Mouse (Mus musculus) right cerebral cortex, postnatal 10 days (tissue): ENCODE results near the gene Enox1.

Experiments used
- DNase-seq, 2 experiments: peaks; one replicate each; pipeline ENCODE4 v3.0.0; 2021; ENCODE audit warnings: low spot score in 2 of 2

Gene Enox1

DNA sequence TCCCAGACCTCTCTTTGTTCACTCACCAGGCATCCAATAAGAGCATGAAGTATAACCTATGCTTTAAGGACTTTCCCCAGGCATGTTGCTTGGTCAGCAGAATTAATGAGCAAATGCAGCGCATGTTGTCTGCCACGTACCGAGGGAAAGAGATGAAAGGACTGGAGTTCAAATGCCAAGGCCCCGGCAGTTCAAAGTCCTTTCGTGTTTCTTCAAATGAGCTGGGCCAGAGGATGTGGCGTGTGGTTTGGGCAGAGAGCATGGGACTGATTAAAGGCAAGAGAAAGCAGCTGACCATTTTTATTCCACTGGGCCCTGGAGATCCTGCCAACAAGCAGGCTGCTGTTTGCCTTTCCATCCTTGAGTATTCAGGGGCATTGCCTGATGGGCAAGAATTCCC is 460.7 kb downstream of the Enox1 start:
- DNase-seq: no peak

DNA sequence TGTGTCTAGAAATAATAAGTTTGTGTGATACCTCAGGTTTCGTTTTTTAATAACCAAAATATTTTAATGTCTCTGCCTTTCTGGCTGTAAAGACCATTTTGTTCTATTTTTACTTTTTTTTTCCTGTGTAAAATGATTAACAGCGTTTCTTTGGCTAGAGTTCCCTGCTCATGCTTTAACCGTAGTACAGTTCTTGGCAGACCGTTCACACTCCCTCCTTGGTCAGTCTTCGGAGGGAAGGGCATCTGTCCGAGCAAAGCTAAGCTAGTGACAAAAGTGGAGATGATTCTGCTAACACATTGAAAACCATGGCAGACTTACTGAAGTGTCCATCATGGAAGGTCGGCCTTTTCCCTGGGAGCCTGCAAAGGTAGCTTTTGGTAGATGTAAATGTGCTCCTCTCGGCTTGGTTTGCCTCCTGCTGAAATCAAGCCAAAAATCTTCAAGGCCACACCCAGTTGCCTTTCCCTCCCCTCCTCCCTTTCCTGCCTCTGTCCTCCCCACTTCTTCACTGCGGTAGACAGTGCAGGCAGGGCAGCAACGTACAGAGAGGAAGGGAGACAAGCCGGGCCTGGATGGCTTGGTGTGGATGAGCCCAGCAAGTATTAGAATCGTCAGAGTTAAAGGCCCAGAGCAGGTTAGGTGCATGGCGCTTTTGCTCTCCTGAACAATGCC is 461.7 kb downstream of the Enox1 start:
- no peak for DNase-seq

DNA sequence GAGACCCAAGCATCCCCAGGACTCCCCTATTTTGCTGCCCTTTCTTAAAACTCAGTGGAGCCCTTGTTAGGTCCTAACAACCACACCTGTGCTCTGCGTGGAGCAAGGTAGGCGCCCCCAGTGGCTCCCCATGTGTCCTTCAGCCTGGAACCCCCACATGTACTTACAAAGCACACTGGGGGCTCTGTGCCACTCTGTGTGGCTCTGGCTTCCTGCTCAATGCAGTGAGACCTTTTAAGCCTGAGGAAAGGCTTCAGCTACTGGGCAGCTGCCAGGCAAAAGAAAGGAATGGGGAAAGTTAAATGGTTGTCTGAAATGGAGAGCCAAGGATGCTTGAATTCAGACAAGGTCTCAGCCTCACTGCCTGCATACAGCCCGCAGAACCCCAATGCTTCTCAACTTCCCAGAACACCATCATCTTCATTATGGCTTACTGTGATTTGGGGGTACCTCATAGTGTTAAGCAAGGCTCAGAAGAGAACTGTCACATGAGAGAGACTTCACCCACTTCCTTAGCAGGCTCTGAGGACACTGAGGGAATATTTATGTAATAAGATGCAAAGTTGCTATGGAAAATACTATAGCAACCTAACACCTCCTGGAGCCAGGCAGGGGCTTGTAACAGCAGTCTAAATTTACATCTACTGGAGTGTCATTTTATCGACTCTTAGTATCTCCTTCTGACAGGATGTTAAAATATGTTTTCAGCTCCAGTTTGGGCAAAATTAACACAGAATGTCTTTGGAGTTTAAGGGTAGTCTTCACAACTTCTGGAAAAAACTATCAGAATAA is 465.1 kb downstream of the Enox1 start:
- peak; percentile 64 to 71 for DNase-seq

DNA sequence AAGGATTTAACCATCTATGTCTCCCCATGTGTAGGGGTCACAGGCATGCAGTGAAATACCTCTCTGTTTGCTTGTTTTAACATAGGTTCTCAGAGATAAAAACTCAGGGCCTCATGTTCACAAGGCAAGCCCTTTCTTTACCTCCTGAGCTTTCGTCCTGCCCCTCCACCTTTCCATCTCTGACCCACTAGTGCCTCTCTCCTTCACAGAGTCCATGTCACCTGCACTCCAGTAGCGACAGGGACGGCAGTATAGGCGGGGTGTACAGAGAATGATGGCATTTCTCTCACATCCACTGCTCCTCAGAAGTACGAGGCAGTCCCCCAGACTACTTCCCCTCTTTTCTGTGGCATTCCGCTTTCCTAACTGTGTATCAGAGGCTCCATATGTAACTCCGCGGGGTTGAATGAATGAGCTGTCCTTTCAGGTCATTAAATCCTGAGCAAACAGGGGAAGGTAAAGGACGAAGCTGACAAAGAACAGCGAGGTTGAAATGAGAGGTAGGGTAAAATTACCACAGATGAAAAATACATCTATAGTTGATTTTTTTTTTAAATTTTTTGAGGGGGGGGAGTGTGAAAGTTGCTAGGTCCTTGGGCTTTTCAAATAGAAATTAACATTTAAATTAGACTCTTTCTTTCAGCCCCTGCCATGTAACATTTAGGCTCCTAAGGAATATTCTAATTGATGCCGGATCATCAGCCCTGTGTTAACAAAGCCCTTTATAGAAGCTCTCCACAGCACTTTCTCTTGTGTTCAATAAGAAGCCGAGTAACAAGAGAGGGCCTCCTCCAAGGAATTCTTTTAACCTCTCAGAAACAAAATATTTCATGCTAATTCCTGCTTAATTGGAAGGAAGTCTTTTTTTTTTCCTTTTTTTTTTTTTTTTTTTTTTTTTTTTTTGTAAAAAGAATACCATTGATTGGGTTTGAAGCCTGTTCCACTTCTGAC is 470.3 kb downstream of the Enox1 start:
- DNase-seq: no peak

DNA sequence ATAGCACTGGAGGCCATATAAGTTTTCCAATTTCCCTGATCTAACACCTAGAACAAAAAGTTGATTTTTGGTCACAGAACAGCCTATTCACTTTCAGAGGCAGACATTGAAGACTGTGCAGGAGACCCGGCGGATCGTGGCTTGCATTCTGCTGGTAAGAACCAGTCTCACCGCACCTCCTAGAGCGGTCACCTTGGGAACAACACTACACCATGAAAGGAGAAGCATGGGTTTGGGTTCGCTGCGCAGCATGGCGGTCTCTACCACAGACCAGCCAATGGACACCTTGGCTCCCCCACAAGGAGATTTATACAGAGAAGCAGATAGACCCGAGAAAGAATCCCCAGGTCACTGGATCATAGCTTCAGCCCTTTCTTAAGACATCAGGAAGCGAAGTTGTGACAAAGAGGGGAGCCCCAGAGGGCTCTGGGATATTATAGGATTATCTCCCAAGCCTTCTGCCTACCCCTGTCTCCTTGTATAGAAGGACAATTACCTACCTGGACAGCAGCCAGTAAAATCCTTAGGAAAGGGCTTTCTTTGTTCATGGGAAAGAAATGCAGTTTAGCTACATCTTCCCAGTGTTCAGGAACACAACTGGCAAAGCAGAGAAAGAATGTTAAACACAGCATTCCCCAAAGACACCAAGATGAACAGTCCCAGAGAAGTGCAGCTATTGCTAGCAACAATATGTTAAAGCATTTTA is 476.1 kb downstream of the Enox1 start:
- peak in 1 of 2 experiments; percentile 22 for DNase-seq

DNA sequence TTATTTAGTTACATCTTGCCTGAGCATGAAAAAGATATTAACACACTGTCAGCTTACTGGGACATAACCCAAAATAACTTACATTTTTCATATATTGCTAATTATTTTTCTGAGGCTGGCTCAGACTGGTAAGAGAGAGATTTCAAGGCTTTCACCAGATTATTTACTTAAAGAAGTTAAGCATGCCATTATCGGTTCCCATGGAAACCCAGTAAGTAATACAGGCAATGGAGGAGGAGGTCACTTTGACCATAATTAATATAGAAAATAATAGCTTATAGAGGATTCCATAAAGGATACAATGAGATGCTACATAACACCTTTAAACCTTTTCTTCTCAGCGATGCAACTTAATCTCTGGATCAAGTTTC is 476.6 kb downstream of the Enox1 start:
- DNase-seq: no peak

DNA sequence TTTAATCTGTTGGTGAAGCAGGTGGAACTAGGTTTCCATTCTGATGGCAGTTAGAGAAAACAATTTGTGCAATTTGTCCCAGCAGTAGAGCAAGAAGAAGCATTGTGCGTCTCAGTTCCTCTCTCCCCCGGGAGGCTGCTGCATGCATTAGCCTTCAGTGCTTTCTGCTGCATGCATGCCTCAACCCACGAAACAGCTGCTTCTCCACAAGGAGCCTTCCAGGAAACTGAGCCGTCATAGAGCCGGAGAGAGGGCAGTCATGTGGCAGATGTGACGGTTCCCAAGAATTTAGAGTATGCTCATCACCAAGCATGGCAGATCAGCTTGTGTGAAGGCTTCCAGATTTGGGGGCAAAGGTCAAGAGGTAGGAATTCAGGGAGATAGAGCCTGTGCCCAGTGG is 480.4 kb downstream of the Enox1 start:
- DNase-seq: peak in 1 of 2 experiments; percentile 56

DNA sequence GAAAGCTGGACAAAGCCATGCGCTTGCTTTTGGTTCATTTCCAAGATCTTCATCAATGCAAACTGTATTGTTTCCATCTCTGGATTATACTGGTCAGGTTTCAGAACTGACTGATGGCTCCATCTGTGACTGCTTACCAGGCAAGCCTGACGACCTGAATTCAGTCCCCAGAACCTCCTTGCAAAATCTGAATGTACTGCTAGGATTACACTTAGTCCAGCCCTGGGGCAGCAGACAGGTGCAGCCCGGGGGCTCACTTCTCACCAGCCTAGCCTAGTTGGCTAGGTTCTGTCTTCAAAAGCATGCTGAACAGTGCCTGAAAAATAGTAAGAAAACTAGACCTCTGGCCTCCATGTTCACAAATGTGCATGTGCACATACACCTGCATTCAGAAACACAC is 481.6 kb downstream of the Enox1 start:
- DNase-seq: no peak

DNA sequence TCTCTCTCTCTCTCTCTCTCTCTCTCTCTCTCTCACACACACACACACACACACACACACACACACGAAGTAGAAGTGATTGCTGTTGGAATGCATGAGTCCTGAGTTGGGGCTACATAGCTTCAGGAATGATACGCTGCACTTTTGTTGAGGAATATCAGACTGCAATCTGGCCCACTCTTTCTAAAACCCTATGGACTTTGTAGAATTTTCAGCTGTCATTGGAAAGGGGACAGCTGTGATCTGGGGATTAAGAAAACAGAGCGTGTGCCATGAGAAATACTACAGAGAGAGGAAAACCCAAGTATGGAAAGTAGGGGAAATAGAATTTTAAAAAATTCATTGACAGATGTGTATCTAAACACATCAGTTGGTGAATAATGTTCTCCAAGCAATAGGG is 482.1 kb downstream of the Enox1 start:
- no peak for DNase-seq

DNA sequence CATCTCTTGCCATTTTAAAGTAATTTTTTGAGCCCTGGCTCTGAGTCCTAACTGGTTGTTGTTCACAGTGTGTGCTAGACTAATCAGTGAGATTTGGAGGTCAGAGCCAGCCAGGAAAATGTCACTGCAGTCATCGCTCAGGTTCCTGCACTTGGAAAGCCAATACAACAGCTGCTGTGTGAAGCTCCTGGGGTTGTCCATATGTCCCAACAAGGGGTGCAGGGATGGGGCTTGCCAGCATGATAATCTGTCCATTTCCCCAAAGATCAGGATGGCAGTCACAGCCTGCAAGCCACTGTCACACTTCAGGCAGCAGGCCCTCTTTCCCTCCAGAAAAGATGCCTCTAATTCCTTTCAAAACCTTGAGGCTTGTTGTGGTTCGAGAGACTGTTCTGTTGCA is 483.0 kb downstream of the Enox1 start:
- DNase-seq: no peak

DNA sequence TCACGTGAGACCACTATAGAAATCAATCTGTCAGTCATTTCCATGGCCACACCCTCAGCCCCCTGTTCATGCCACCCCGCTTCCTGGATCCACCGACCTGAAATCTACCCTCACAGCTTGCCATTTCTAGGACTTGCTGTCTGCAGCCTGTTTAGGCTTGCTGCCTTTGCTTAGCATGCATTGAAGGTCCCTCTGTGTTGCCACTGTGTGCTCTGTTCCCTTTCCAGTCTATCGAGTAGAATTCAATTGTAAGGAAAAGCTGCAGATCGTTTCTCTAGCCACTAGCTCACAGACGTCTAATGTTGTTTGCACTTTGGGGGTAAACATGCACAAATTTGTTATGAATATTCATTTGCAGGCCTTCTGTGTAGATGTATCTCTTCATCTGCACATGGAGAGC is 485.8 kb downstream of the Enox1 start:
- no peak for DNase-seq

DNA sequence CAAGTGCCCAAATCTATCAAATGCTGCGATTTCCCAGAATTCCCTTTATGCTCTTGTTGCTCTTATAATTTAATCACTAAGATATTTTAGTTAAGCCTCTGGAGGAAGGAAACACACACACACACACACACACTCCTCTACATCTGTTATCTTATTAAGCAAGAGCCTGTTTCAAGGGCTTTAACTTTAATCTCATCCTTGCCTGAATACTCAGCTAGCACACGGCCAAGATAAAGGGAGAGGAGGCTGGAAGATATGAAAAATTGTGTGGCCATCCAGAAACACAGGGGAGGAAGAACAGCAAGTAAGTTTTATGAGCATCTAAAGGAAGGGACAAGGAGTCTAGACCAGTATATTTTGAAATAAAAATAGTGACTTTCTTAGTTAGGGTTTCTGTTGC is 489.6 kb downstream of the Enox1 start:
- DNase-seq: no peak

DNA sequence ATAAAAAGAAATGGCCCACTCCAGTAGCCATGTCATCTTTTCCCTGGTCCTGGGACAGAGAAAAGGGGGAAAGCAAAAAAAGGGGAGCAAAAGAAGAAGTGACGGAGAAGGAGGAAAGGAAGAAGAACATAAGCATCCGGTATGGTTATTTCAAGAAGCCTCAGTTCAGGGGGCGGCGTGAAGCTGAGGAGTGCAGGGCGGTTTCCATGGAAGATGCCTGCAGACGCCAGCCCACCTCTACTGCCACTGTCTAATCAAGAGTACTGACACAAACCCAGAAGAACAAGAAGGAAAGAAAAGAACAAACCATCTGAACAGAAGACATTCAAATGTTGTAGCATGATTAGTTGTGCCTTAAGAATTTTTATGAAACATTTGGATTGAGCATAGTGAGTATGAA is 490.5 kb downstream of the Enox1 start:
- no peak for DNase-seq

DNA sequence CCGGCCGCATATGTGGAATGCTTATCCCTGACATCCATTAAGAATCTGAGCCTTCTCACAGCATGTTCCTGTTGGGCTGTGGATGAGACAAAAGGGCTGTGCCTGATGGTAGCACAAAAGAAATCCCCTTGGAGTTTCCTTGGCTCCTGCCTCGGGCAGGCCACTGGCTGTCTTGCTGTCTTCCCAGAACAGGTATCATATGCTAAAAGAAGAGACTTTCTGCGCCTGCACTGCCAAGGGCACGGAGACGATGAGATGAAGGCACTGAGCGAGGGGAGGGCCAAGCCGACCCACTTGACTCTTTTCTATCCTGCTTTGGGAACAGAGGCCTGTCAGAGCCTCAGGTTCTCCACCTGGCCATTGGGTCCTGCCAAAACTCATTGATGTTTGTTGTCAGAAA is 491.7 kb downstream of the Enox1 start:
- no peak for DNase-seq

DNA sequence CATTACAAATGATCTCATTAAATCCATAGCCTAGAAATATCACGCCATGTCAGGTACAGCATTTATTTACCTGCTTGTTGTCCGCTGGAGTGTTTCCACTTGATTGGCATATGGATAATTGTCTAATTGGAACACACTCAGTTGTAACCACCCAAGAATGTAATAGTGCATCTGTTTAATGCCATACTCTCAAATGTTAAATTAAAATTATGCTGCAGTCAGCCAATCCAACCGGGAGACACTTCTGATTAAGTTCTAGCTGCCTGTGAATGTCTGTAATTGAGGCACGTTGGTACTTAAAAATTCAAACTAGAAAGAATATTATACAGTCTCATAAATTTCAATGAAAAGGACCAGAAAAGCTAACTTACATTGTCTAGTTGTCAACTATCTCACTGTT is 502.2 kb downstream of the Enox1 start:
- no peak for DNase-seq

DNA sequence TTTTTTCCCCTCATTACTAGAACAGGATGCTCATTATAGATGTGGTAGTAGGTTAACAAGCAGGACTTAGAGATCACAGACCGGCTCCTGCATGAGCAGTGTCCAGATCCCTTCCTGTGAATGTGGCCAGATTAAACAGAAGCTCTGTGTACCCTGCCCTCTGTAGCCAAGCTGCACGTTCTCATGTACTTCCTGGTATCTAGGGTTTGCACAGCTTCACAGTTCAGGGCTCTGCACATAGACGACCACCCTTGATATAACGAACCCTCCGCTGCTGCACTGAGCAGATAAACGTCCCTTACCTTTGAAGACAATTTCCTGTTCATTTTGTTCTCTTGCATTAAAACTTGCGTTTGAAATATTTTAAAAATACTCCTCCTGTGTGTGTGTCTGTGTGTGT is 505.7 kb downstream of the Enox1 start:
- DNase-seq: no peak

DNA sequence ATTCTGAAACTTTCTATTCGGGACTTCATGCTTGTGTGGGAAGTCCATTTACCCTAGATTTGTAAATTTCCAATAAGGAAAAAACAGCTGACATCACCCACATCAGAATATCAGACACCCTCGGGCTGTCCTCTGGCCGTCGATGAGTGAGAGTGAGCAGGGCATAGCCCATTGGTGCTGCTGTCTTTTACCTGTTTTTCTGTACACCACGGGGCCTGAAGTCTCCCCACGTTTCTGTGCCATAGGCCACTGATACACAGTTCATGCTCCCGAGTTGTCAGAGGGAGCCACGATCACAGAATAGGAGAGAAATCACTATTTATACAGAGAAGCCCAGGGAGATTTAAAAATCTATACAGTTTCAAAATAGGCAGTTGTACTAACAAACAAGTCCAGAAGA is 506.4 kb downstream of the Enox1 start:
- no peak for DNase-seq

DNA sequence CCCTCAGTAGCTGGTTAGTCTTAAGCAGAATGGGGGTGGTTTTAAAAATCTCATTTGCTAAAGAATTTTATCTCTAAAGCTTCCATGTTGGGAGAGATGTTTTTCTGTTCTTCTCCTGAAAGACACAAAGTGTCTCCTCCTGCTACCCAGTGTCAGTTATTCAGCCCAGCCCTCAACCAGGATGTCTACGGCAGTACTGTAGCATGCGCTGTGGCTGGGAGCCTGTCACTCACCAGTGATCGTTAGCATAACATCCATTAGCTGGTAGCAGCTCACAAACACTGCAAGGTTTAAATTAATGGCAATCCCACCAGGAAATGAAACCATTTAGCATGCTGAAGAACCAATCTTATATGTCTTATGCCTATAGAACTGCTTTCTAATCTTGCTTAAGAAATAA is 511.5 kb downstream of the Enox1 start:
- no peak for DNase-seq

DNA sequence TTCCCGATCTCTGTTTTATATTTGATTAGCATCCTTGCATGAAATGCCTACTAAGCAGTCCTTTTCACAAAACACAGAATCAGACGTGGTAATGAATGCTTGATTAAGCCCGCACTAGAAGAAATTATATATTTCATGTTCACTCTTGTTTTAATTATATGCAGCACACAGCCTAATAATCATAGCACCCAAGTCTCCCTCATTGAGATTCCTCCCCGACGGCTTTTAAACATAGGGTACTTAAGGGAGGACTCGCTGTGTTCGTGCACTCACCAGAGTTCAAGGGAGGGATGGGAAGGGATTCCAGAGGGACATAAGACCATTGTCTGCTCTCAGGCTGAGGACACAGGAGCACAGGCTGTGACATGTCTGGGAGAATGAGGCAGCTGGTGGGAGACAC is 512.9 kb downstream of the Enox1 start:
- DNase-seq: no peak

DNA sequence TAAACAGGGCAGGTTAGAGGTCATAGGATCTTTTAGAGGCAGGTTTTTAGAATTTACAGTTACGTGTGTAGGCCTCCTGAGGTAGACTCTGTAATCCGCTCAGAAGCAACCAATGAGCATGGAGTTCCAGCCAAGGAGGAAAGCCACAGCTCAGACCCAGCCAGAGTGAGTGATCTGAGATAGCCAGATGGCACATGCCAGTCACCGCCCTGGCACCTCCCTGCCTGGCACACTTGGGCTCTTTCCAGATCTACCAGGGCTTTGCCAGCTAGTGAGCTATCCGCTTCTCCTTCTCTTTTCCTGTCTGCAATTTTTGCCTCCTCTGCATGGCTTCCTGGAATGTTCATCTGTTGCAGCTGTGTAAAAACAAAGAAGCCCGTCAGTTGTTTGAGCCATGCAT is 514.4 kb downstream of the Enox1 start:
- DNase-seq: no peak

DNA sequence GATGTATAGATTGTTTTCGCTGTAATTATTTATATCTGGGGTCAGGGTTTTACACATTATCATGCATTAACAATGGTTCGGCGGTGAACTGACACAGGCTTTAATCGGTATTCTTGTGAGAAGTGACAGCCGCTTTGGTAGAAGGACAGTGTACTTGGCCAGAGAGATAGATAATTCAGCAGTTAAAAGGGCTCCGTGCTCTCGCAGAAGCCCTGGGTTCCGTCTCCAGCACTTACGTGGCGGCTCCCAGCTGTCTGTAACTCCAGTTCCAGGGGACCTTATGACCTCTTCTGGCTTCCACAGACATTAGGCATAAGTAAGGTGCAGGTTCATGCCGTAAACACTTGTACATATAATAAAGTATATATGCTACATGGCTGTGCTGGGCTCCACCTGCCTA is 515.4 kb downstream of the Enox1 start:
- no peak for DNase-seq

DNA sequence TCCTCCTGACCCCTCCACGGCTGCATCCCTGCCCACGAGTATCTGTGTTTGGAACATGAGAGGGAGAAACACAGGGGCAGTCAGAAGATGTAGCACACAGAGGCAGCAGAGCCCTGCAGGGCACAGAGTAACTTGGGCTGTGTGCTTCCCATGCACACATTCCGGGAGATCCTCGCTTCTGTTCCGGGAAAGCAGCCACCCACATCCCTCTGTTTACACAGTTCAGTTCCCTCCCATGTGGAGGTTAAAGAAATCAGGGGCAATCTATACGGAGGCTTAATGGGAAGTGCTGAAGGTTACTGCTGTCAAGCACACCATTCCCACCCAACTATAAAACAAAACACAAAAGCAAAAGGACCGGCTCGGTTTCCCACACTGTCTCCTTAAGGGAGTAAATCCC is 516.6 kb downstream of the Enox1 start:
- no peak for DNase-seq
